Mouse (Mus musculus) CH12.LX (cell line): Measurements from ENCODE around the gene Spata2l. TPM values are rescaled to one million over a fixed set of nuclear protein-coding genes. Genes with fewer than 3 reads are reported as not detected.

Source experiments
- DNase-seq: peaks from one replicate; pipeline ENCODE4 v3.0.0-alpha.2; 2013; ENCODE audit errors: extremely low read depth
- H3K27ac ChIP-seq: 2 replicates; pipeline ENCODE4 v1.5.1; 2012; ENCODE audit warnings: low read depth, mild to moderate bottlenecking, control low read depth, moderate library complexity; ENCODE audit not compliant: insufficient read depth
- H3K27me3 ChIP-seq: replicated peaks from 2 replicates; pipeline ENCODE3; 2012; ENCODE audit warnings: inconsistent platforms
- H3K36me3 ChIP-seq, 2 experiments: replicated peaks in 1 of 2; 2 replicates each; pipeline versions ENCODE3 to v1.6.1; 2012; ENCODE audit warnings: inconsistent platforms in 1 of 2, low read length in 1 of 2, mild to moderate bottlenecking in 1 of 2, mixed read lengths in 1 of 2, moderate library complexity in 1 of 2; ENCODE audit not compliant: control insufficient read depth in 1 of 2, insufficient read depth in 1 of 2
- H3K4me1 ChIP-seq, 2 experiments: 2 replicates each; pipeline ENCODE4 v1.6.1; 2012; ENCODE audit warnings: inconsistent platforms in 1 of 2, moderate library complexity in 1 of 2; ENCODE audit not compliant: insufficient read depth in 2 of 2, control insufficient read depth in 1 of 2
- H3K4me2 ChIP-seq: 2 replicates; pipeline ENCODE4 v1.6.1; 2012; ENCODE audit warnings: low read depth, mild to moderate bottlenecking, control low read depth; ENCODE audit not compliant: poor library complexity, insufficient read depth, severe bottlenecking
- H3K4me3 ChIP-seq, 3 experiments: fragments of 150-350 bp in 1 of 3; sonication (generic) in 1 of 3; replicated peaks in 1 of 3; 2 replicates each; pipeline versions ENCODE3 to v1.5.1; 2011 to 2012; ENCODE audit warnings: low read depth in 2 of 3, low read length in 2 of 3, mild to moderate bottlenecking in 2 of 3, moderate library complexity in 2 of 3, control low read depth in 1 of 3, improper control_type of control experiment in 1 of 3, inconsistent platforms in 1 of 3, mixed read lengths in 1 of 3; ENCODE audit not compliant: poor library complexity in 1 of 3
- H3K79me2 ChIP-seq: replicated peaks from 2 replicates; pipeline ENCODE4 v1.6.1; 2012; ENCODE audit warnings: mild to moderate bottlenecking, moderate library complexity; ENCODE audit not compliant: control insufficient read depth, poor library complexity, insufficient read depth, severe bottlenecking; ENCODE audit errors: extremely low read depth
- H3K9ac ChIP-seq: 2 replicates; pipeline ENCODE4 v1.6.1; 2012; ENCODE audit warnings: low read depth, mild to moderate bottlenecking, control low read depth, moderate library complexity; ENCODE audit not compliant: insufficient read depth
- H3K9me3 ChIP-seq: replicated peaks from 2 replicates; pipeline ENCODE3; 2012; ENCODE audit warnings: low read length, inconsistent platforms, mixed read lengths
- BHLHE40 ChIP-seq: IDR thresholded peaks from 2 replicates; pipeline ENCODE4 v1.6.1; 2011; ENCODE audit warnings: mild to moderate bottlenecking, low read depth, low read length, improper control_type of control experiment
- CHD2 ChIP-seq: IDR thresholded peaks from 2 replicates; pipeline ENCODE4 v1.6.1; 2011; ENCODE audit warnings: low read length, improper control_type of control experiment
- CTCF ChIP-seq, 2 experiments: IDR thresholded peaks in 1 of 2; conservative IDR thresholded peaks in 1 of 2; 2 replicates each; pipeline ENCODE4 v1.5.1; 2011 to 2012; ENCODE audit warnings: low read depth in 2 of 2, low read length in 2 of 2, improper control_type of control experiment in 1 of 2, inconsistent platforms in 1 of 2, mild to moderate bottlenecking in 1 of 2, moderate library complexity in 1 of 2
- E2F4 ChIP-seq: IDR thresholded peaks from 2 replicates; pipeline ENCODE4 v1.6.1; 2011; ENCODE audit warnings: low read depth, low read length, improper control_type of control experiment; ENCODE audit not compliant: insufficient replicate concordance
- ELF1 ChIP-seq: IDR thresholded peaks from 2 replicates; pipeline ENCODE4 v1.6.1; 2014; ENCODE audit warnings: low read depth, mild to moderate bottlenecking, inconsistent platforms, low read length, improper control_type of control experiment
- ETS1 ChIP-seq: conservative IDR thresholded peaks from 2 replicates; pipeline ENCODE4 v1.6.1; 2012; ENCODE audit warnings: low read depth, mild to moderate bottlenecking, inconsistent platforms, low read length, improper control_type of control experiment, moderate library complexity
- GABPA ChIP-seq: IDR thresholded peaks from 2 replicates; pipeline ENCODE4 v1.6.1; 2012; ENCODE audit warnings: low read depth, low read length, improper control_type of control experiment, inconsistent platforms; ENCODE audit not compliant: insufficient replicate concordance
- HCFC1 ChIP-seq: IDR thresholded peaks from 2 replicates; pipeline ENCODE4 v1.6.1; 2012; ENCODE audit warnings: low read depth, mild to moderate bottlenecking, inconsistent platforms, low read length, improper control_type of control experiment
- JUND ChIP-seq: conservative IDR thresholded peaks from 2 replicates; pipeline ENCODE4 v1.6.1; 2011; ENCODE audit warnings: low read depth, low read length, improper control_type of control experiment
- KAT2A ChIP-seq: IDR thresholded peaks from 2 replicates; pipeline ENCODE4 v1.6.1; 2012; ENCODE audit warnings: low read length, improper control_type of control experiment, inconsistent platforms; ENCODE audit not compliant: insufficient replicate concordance
- MAFK ChIP-seq: IDR thresholded peaks from 2 replicates; pipeline ENCODE4 v1.6.1; 2011; ENCODE audit warnings: low read length, improper control_type of control experiment; ENCODE audit not compliant: insufficient replicate concordance
- MAX ChIP-seq: IDR thresholded peaks from 2 replicates; pipeline ENCODE4 v1.6.1; 2011; ENCODE audit warnings: low read length, improper control_type of control experiment
- MAZ ChIP-seq: IDR thresholded peaks from 2 replicates; pipeline ENCODE4 v1.6.1; 2012; ENCODE audit warnings: low read depth, mild to moderate bottlenecking, inconsistent platforms, low read length, improper control_type of control experiment, moderate library complexity
- MYC ChIP-seq: IDR thresholded peaks from 2 replicates; pipeline ENCODE4 v1.6.1; 2011; ENCODE audit warnings: low read depth, mild to moderate bottlenecking, improper control_type of control experiment, low read length
- NELFE ChIP-seq: IDR thresholded peaks from 2 replicates; pipeline ENCODE4 v1.6.1; 2011; ENCODE audit warnings: low read depth, low read length, improper control_type of control experiment
- NRF1 ChIP-seq: IDR thresholded peaks from 2 replicates; pipeline ENCODE4 v1.6.1; 2014; ENCODE audit warnings: low read depth, mild to moderate bottlenecking, inconsistent platforms, low read length, improper control_type of control experiment, moderate library complexity
- PAX5 ChIP-seq: IDR thresholded peaks from 2 replicates; pipeline ENCODE4 v1.6.1; 2012; ENCODE audit warnings: low read length, inconsistent platforms, mixed read lengths
- POLR2A ChIP-seq: IDR thresholded peaks from 2 replicates; pipeline ENCODE4 v1.6.1; 2011; ENCODE audit warnings: low read depth, mild to moderate bottlenecking, improper control_type of control experiment, low read length
- RCOR1 ChIP-seq: conservative IDR thresholded peaks from 2 replicates; pipeline ENCODE4 v1.6.1; 2012; ENCODE audit warnings: low read depth, mild to moderate bottlenecking, inconsistent platforms, low read length, improper control_type of control experiment
- SMC3 ChIP-seq: IDR thresholded peaks from 2 replicates; pipeline ENCODE4 v1.6.1; 2011; ENCODE audit warnings: low read depth, low read length, improper control_type of control experiment
- TBP ChIP-seq: conservative IDR thresholded peaks from 2 replicates; pipeline ENCODE4 v1.6.1; 2011; ENCODE audit warnings: low read depth, low read length, improper control_type of control experiment
- TCF12 ChIP-seq: IDR thresholded peaks from 2 replicates; pipeline ENCODE4 v1.6.1; 2014; ENCODE audit warnings: low read depth, mild to moderate bottlenecking, inconsistent platforms, low read length, improper control_type of control experiment
- UBTF ChIP-seq: IDR thresholded peaks from 2 replicates; pipeline ENCODE4 v1.6.1; 2012; ENCODE audit warnings: low read depth, mild to moderate bottlenecking, inconsistent platforms, low read length, improper control_type of control experiment, moderate library complexity
- USF1 ChIP-seq: IDR thresholded peaks from 2 replicates; pipeline ENCODE4 v1.6.1; 2014; ENCODE audit warnings: low read depth, mild to moderate bottlenecking, inconsistent platforms, low read length, improper control_type of control experiment
- dilution Hi-C: fragments of 300-500 bp; cut with MboI; formaldehyde crosslinking; loops from 2 replicates; pipeline ENCODE4 v1.14.3; 2020; ENCODE audit warnings: low sequenced_read_pairs; ENCODE audit not compliant: extremely low pct_unique_long_range_greater_than_20kb, extremely low pct_ligation_motif_present
- in situ Hi-C: fragments of 300-500 bp; cut with MboI; formaldehyde crosslinking; loops from 3 replicates; pipeline ENCODE4 v1.14.3; 2019; ENCODE audit warnings: low sequenced_read_pairs, low pct_ligation_motif_present, low pct_unique_long_range_greater_than_20kb, mixed read lengths
- polyA plus RNA-seq: library from polyadenylated mRNA; unstranded; fragments of >175 nt; gene quantifications from 2 replicates; pipeline ENCODE4 v1.2.1, GENCODE M21; 2012; ENCODE audit warnings: low read depth; ENCODE audit not compliant: insufficient read length
- total RNA-seq, 2 experiments: library from RNA; depleted of rRNA; stranded (reverse); fragments of 300-350 nt in 1 of 2; fragments of >200 nt in 1 of 2; gene quantifications; 2 replicates each; pipeline ENCODE4 v1.2.3; 2012 to 2014

The Spata2l gene
- total and polyA plus RNA-seq, 3 experiments = 0.63 to 2.3 (median 1.4) TPM

GRCm38 (mm10) chr8:123271901-123272300, 35.9 kb upstream of the Spata2l start:
- Histone ChIP-seq H3K9ac (no peak overlapping the region), H3K9me3 (no peaks in the 10 kb centered on the region), H3K36me3 (peaks cover 78 to 98% of the 10 kb centered on the region in 2 experiments), H3K4me2 (no peak overlapping the region), H3K4me3 (no peak overlapping the region), H3K27me3 (no peaks in the 10 kb centered on the region), H3K4me1 (no peaks in the 10 kb centered on the region), H3K79me2 (no peaks in the 10 kb centered on the region), H3K27ac (no peak overlapping the region)
- no peak for DNase-seq
- dilution Hi-C loops (no loop called here), in situ Hi-C loops (no loop called here)
- no peak for TF ChIP-seq UBTF
- TF ChIP-seq PAX5 = no peak
- TF ChIP-seq E2F4 = no peak
- no peak for TF ChIP-seq HCFC1
- no peak for TF ChIP-seq MAX
- no peak for TF ChIP-seq BHLHE40
- TF ChIP-seq TBP = no peak
- TF ChIP-seq USF1 = no peak
- no peak for TF ChIP-seq ETS1
- no peak for TF ChIP-seq TCF12
- no peak for TF ChIP-seq NELFE
- no peak for TF ChIP-seq CTCF (conservative IDR thresholded peaks at IDR 0.05 in 1 of 2, IDR thresholded peaks at IDR 0.05 in 1 of 2; ENCODE audit: low read depth in 2 of 2, low read length in 2 of 2)
- no peak for TF ChIP-seq JUND
- no peak for TF ChIP-seq NRF1
- TF ChIP-seq POLR2A = no peak
- no peak for TF ChIP-seq ELF1
- no peak for TF ChIP-seq MAZ
- TF ChIP-seq KAT2A = no peak
- no peak for TF ChIP-seq MAFK

DNA sequence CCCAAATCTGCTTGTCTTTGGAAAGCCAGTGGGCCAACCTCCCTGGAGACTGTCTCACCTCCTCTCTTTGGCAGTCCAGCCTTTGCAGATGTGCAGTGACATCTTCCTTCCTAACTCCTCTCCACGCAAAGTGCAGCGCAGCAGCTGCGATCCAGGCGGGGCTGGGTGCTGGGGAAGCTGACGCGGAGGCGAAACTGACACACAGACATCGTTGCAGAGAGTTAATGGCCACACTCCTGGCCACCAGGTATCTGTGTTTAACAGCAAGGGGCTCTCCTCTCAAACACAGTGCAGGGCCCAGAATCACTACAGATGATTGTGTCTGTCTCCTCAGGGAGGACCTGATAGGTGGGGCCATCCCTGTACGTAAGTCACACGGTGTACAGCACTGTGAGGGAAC, 35.1 kb upstream of the Spata2l start:
- dilution Hi-C loops (no loop called here), in situ Hi-C loops (no loop called here)
- Histone ChIP-seq H3K36me3 (peaks cover 85 to 98% of the 10 kb centered on the region in 2 experiments), H3K9ac (no peak overlapping the region), H3K27ac (no peak overlapping the region), H3K9me3 (no peaks in the 10 kb centered on the region), H3K27me3 (no peaks in the 10 kb centered on the region), H3K79me2 (no peaks in the 10 kb centered on the region), H3K4me2 (no peak overlapping the region), H3K4me1 (no peaks in the 10 kb centered on the region), H3K4me3 (no peak overlapping the region)
- DNase-seq = no peak
- TF ChIP-seq SMC3 (no peak), RCOR1 (no peak), ETS1 (no peak), MYC (no peak), TCF12 (no peak), CHD2 (no peak), GABPA (no peak), TBP (no peak)
